Mouse (Mus musculus): ENCODE results near the gene Slc38a4. TPM values are rescaled to one million over a fixed set of nuclear protein-coding genes. Genes with fewer than 3 reads are reported as not detected.

Slc38a4 gene
- polyA plus RNA-seq, 1 experiment from 2014 or later, result 23.9 TPM

DNA sequence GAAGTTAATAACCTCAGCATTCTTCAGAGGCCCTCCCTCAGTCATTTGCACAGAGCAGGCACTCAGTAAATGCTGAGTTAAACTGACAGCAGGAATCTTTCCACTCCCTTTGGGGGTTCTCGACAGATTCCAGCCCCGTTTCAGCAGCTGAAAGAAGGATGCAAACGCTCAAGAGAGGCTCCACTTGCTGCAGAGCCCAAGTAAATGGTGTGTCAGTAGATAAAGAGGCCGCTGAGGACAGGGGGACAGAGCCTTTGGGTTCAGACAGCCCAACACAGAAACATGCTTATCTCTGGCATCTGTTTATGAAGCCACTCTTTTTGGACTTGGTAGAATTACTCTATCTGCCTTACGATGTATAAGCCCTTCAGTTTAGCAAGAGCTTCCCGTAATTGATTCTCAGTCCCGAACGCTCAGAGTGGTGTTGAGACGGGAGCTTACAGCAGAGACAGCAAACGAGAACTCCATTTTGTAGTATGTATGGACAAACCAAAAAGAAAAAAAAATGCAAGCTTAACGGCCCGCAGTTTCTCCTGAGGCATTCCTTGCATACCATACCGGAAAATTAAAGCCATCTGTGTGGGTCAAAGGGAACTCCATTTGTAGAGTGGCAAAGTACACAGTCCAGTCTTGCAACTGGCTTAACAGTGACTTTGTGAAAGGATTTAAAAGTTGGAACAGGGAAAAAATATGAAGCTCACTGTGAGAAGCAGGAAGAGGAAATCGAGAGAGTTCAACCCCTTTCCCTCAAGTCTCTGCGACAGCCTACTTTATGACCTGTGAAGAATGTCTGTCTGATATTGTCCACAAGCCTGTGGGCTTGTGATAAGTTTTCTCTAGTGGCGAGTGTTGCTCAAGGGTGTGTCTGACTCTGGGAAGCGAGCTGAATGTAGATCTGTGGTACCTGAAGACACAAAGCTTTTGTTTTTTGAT is 55.2 kb downstream of the Slc38a4 start:
- DNase-seq (ENCODE audit: low spot score) (peak; percentile 56), ATAC-seq (peak; percentile 37)
- H3K9ac ChIP-seq (replicated peaks; ENCODE audit: low read depth), result no peak overlapping the region
- WGBS, result 12% methylated on average over 17 of the region's 17 CpGs
- no peaks in the 10 kb centered on the region for H3K36me3 ChIP-seq (ENCODE audit: insufficient read depth, low read length)
- peak overlapping the region; percentile 3 for H3K4me2 ChIP-seq (replicated peaks; ENCODE audit: low read depth, low read length)
- H3K9me3 ChIP-seq (ENCODE audit: low read length), result no peaks in the 10 kb centered on the region
- no peaks in the 10 kb centered on the region for H3K27me3 ChIP-seq (replicated peaks; ENCODE audit: insufficient read depth, low read length)
- H3K27ac ChIP-seq (ENCODE audit: low read length), result peak overlapping the region; percentile 55
- peaks cover 5% of the 10 kb centered on the region; the same call in 1 of the 2 replicates for H3K4me1 ChIP-seq (ENCODE audit: insufficient read depth, low read depth, low read length)
- TF ChIP-seq CTCF (IDR thresholded peaks at IDR 0.05) (no peak), EP300 (IDR thresholded peaks at IDR 0.05) (peak; percentile 6; the same call in 1 of the 2 replicates)
- H3K4me3 ChIP-seq (ENCODE audit: low read depth, low read length), result no peak overlapping the region

DNA sequence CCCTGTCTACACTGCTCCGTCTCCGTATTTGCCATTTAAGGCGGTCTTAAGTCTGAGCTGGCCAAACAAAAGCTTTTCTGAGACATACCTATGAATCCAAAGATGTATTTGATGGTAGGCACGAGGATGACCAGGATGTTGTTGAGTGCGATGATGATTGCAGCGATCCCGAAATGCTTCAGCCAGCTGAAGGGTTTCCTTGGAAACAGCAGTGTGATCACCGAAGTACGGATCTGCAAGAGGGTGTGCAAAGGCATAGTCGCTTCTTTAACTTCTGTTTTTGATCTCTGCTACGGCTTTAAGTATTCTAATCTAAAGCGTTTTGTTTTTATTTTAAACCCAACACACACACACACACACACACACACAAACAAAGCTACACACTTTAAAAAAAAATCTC is 56.4 kb downstream of the Slc38a4 start:
- DNase-seq (ENCODE audit: low spot score), result no peak
- no peak for TF ChIP-seq EP300 (IDR thresholded peaks at IDR 0.05)
- no peak for TF ChIP-seq CTCF (IDR thresholded peaks at IDR 0.05)
- ATAC-seq, result no peak
- 79% methylated on average over 12 of the region's 12 CpGs for WGBS
- H3K4me1 ChIP-seq (ENCODE audit: insufficient read depth, low read depth, low read length), result peaks cover 5% of the 10 kb centered on the region; the same call in 1 of the 2 replicates
- H3K9ac ChIP-seq (replicated peaks; ENCODE audit: low read depth), result no peak overlapping the region
- no peaks in the 10 kb centered on the region for H3K27me3 ChIP-seq (replicated peaks; ENCODE audit: insufficient read depth, low read length)
- no peaks in the 10 kb centered on the region for H3K36me3 ChIP-seq (ENCODE audit: insufficient read depth, low read length)
- H3K9me3 ChIP-seq (ENCODE audit: low read length), result no peaks in the 10 kb centered on the region
- no peak overlapping the region for H3K4me3 ChIP-seq (ENCODE audit: low read depth, low read length)
- H3K4me2 ChIP-seq (replicated peaks; ENCODE audit: low read depth, low read length), result no peak overlapping the region
- H3K27ac ChIP-seq (ENCODE audit: low read length), result no peak overlapping the region

DNA sequence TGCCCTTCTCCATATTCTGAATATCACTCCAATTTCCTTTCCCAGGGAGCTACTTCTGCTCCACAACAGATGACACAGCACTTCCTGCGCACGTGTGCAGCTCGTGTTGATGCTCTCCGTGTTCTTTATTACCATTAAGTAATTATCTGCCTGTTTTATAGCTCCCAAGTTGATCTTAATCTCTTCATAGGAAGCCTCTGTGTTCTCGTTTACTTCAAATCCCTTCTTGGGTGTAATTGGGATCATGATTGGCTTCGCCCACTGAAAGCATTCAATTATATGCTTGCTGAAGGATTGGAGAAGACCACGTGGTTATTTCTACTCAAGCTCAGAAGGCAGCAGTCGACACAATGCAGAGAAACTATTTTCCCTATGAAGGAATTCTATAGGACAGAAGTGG is 70.1 kb downstream of the Slc38a4 start:
- Histone ChIP-seq H3K36me3 (ENCODE audit: insufficient read depth, low read length) (no peaks in the 10 kb centered on the region), H3K27ac (ENCODE audit: low read length) (no peak overlapping the region), H3K27me3 (replicated peaks; ENCODE audit: insufficient read depth, low read length) (no peaks in the 10 kb centered on the region), H3K4me2 (replicated peaks; ENCODE audit: low read depth, low read length) (no peak overlapping the region), H3K9ac (replicated peaks; ENCODE audit: low read depth) (no peak overlapping the region), H3K9me3 (ENCODE audit: low read length) (no peaks in the 10 kb centered on the region), H3K4me3 (ENCODE audit: low read depth, low read length) (no peak overlapping the region), H3K4me1 (ENCODE audit: insufficient read depth, low read depth, low read length) (no peaks in the 10 kb centered on the region)
- TF ChIP-seq CTCF (IDR thresholded peaks at IDR 0.05) (no peak), EP300 (IDR thresholded peaks at IDR 0.05) (no peak)
- DNase-seq (ENCODE audit: low spot score) (no peak), ATAC-seq (no peak)
- 69% methylated on average over 8 of the region's 8 CpGs for WGBS

DNA sequence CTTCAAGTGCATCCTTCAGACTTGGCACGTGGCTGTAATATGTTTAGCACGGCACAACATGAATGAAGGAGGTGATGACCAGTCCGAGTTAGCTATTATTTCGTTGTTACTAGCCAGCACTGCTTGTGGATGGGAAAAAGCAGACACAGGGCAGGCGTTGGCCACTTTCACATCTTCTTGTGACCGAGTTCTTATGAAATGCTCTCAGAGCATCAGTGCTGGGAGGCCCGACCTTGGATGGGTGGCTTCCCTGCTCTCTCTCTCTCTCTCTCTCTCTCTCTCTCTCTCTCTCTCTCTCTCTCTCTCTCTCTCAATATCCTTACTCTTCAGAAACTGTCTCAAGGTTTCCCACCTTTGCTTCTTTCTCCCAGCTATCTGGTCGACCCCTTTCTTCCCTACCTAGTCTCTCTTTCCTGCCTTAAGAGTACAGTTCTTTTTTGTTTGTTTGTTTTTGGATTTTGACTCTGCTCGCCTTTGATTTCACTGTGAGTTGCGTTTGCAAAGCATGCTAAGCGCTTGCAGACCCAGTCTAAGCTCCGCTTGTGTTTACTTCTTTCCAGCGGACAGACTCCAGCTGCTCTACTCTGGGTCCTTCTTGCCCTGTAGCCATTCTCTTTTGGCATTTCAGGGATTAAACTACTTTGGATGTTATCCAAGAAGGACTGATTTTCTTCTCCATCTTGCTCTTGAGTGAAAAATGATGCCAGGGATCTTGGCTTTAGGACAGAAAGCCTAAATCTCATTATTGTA is 72.0 kb downstream of the Slc38a4 start:
- 50% methylated on average over 13 of the region's 13 CpGs for WGBS
- ATAC-seq (peak; percentile 60; the same call in 1 of the 2 replicates), DNase-seq (ENCODE audit: low spot score) (peak; percentile 67)
- Histone ChIP-seq H3K4me2 (replicated peaks; ENCODE audit: low read depth, low read length) (no peak overlapping the region), H3K36me3 (ENCODE audit: insufficient read depth, low read length) (no peaks in the 10 kb centered on the region), H3K27me3 (replicated peaks; ENCODE audit: insufficient read depth, low read length) (no peaks in the 10 kb centered on the region), H3K9me3 (ENCODE audit: low read length) (no peaks in the 10 kb centered on the region), H3K4me1 (ENCODE audit: insufficient read depth, low read depth, low read length) (no peaks in the 10 kb centered on the region), H3K9ac (replicated peaks; ENCODE audit: low read depth) (no peak overlapping the region), H3K27ac (ENCODE audit: low read length) (no peak overlapping the region), H3K4me3 (ENCODE audit: low read depth, low read length) (no peak overlapping the region)
- no peak for TF ChIP-seq EP300 (IDR thresholded peaks at IDR 0.05)
- no peak for TF ChIP-seq CTCF (IDR thresholded peaks at IDR 0.05)

DNA sequence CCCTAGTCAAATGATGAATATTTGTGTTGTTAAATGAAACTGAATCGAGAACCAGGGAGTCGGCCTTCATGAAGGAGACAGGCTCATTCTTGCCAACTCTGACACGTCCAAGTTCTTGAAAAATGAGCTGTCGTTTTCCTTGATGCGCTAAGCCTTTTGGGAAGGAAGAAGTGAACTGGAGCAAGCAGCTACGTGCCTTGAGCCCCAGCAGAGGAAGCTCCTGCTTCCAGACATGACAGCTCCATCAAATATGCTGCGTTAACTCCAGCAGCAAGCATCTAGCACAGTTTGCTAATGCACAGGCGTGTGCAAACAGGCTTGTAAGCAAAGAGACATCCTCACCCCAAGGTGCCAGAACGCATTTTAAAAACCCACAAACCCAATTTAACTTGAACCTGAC is 80.6 kb downstream of the Slc38a4 start:
- H3K9me3 ChIP-seq (ENCODE audit: low read length), result no peaks in the 10 kb centered on the region
- no peak overlapping the region for H3K9ac ChIP-seq (replicated peaks; ENCODE audit: low read depth)
- no peak overlapping the region for H3K27ac ChIP-seq (ENCODE audit: low read length)
- H3K4me2 ChIP-seq (replicated peaks; ENCODE audit: low read depth, low read length), result no peak overlapping the region
- TF ChIP-seq EP300 (IDR thresholded peaks at IDR 0.05) (no peak), CTCF (IDR thresholded peaks at IDR 0.05) (no peak)
- DNase-seq (ENCODE audit: low spot score) (peak; percentile 54), ATAC-seq (peak; percentile 30; the same call in 1 of the 2 replicates)
- no peaks in the 10 kb centered on the region for H3K27me3 ChIP-seq (replicated peaks; ENCODE audit: insufficient read depth, low read length)
- H3K4me3 ChIP-seq (ENCODE audit: low read depth, low read length), result no peak overlapping the region
- WGBS, result 41% methylated on average over 9 of the region's 9 CpGs
- no peaks in the 10 kb centered on the region for H3K36me3 ChIP-seq (ENCODE audit: insufficient read depth, low read length)
- no peaks in the 10 kb centered on the region for H3K4me1 ChIP-seq (ENCODE audit: insufficient read depth, low read depth, low read length)

DNA sequence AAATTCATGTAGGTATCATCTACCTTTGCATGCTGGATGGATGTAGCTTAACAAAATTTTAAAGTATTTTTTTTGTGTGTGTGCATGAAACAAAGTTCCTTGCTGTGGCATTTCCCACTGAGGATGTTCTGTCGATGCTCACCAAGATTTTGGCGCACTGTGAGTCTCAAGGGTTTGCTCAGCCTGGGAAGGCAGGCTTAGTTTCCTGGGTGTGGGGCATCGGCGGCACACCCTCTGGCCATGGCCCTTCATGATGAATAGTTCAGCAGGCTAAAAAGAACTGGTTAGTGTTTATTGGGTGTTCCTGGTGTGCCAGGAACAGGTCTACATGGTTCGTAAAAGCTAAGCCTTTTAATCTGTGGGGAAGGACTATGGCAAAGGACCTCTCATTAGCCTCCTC is 81.6 kb downstream of the Slc38a4 start:
- DNase-seq (ENCODE audit: low spot score), result no peak
- H3K9me3 ChIP-seq (ENCODE audit: low read length), result no peaks in the 10 kb centered on the region
- no peaks in the 10 kb centered on the region for H3K4me1 ChIP-seq (ENCODE audit: insufficient read depth, low read depth, low read length)
- no peaks in the 10 kb centered on the region for H3K27me3 ChIP-seq (replicated peaks; ENCODE audit: insufficient read depth, low read length)
- 88% methylated on average over 5 of the region's 5 CpGs for WGBS
- no peak for ATAC-seq
- no peaks in the 10 kb centered on the region for H3K36me3 ChIP-seq (ENCODE audit: insufficient read depth, low read length)
- no peak overlapping the region for H3K4me2 ChIP-seq (replicated peaks; ENCODE audit: low read depth, low read length)
- H3K9ac ChIP-seq (replicated peaks; ENCODE audit: low read depth), result no peak overlapping the region
- no peak for TF ChIP-seq EP300 (IDR thresholded peaks at IDR 0.05)
- TF ChIP-seq CTCF (IDR thresholded peaks at IDR 0.05), result no peak
- no peak overlapping the region for H3K4me3 ChIP-seq (ENCODE audit: low read depth, low read length)
- no peak overlapping the region for H3K27ac ChIP-seq (ENCODE audit: low read length)
